Mouse (Mus musculus) layer of hippocampus, adult 18-20 months (tissue): ENCODE measurements around the gene Uqcr10. TPM values are rescaled to one million over a fixed set of nuclear protein-coding genes. Genes with fewer than 3 reads are reported as not detected.

ENCODE experiments used
- DNase-seq, 2 experiments: peaks; one replicate each; pipeline ENCODE4 v3.0.0; 2022; ENCODE audit warnings: low spot score in 2 of 2
- total RNA-seq, 2 experiments: library from RNA; stranded (reverse); gene quantifications; 2 replicates each; pipeline ENCODE4 v1.2.3; 2021

Gene Uqcr10
- total RNA-seq, 2 experiments from 2014 or later, result 372 to 389 TPM

- DNase-seq, result peak; percentile 80 to 91
Observed at GRCm38 (mm10) chr11:4678700-4679440, 25.3 kb downstream of the Uqcr10 start.

- no peak for DNase-seq
Observed at GRCm38 (mm10) chr11:4677250-4677872, 26.8 kb downstream of the Uqcr10 start.

GRCm38 (mm10) chr11:4675693-4676092, 28.4 kb downstream of the Uqcr10 start:
- DNase-seq, result no peak

GRCm38 (mm10) chr11:4675126-4675562, 29.0 kb downstream of the Uqcr10 start:
- DNase-seq, result no peak

GRCm38 (mm10) chr11:4674593-4674992, 29.5 kb downstream of the Uqcr10 start:
- no peak for DNase-seq

- no peak for DNase-seq
Observed at GRCm38 (mm10) chr11:4671736-4672135, 32.4 kb downstream of the Uqcr10 start.

- no peak for DNase-seq
Observed at GRCm38 (mm10) chr11:4662496-4662878, 41.7 kb downstream of the Uqcr10 start.

GRCm38 (mm10) chr11:4661871-4662495, 42.2 kb downstream of the Uqcr10 start:
- DNase-seq, result peak in 1 of 2 experiments; percentile 49

GRCm38 (mm10) chr11:4661324-4661723, 42.8 kb downstream of the Uqcr10 start:
- peak in 1 of 2 experiments; percentile 28 for DNase-seq

GRCm38 (mm10) chr11:4660309-4661025, 43.7 kb downstream of the Uqcr10 start:
- no peak for DNase-seq

GRCm38 (mm10) chr11:4659818-4660217, 44.3 kb downstream of the Uqcr10 start:
- no peak for DNase-seq

Other genes starting within 250 kb of the Uqcr10 start
- gene Mtmr3, start 109.5 kb downstream of the Uqcr10 start, total RNA-seq, result 10 to 100 TPM; 69.1 to 71.2 TPM
- gene Gm11032, start 84.3 kb downstream of the Uqcr10 start, total RNA-seq, result not detected
- 10 to 100 TPM; 23.3 to 26.7 TPM for gene Ascc2, start 66.6 kb downstream of the Uqcr10 start, total RNA-seq
- gene Zmat5, start 336 bp upstream of the Uqcr10 start, total RNA-seq, result 10 to 100 TPM; 32.4 to 34.4 TPM
- gene Cabp7, start 42.4 kb upstream of the Uqcr10 start, total RNA-seq, result 100 to 1,000 TPM; 320 to 358 TPM
- 10 to 100 TPM; 88.6 to 99.8 TPM for gene Nf2, start 145.2 kb upstream of the Uqcr10 start, total RNA-seq
- gene Nipsnap1, start 169.6 kb upstream of the Uqcr10 start, total RNA-seq, result 10 to 100 TPM; 90.6 to 97.0 TPM
- gene Thoc5, start 191.0 kb upstream of the Uqcr10 start, total RNA-seq, result 10 to 100 TPM; 37.1 to 37.2 TPM
- gene Nefh, start 243.7 kb upstream of the Uqcr10 start, total RNA-seq, result 10 to 100 TPM; 43.1 to 44.6 TPM